Mouse (Mus musculus): Measurements from ENCODE around the gene Lrrc4. TPM values are rescaled to one million over a fixed set of nuclear protein-coding genes. Genes with fewer than 3 reads are reported as not detected.

Lrrc4 gene
- polyA plus RNA-seq, 1 experiment from 2014 or later = 0.87 TPM

DNA sequence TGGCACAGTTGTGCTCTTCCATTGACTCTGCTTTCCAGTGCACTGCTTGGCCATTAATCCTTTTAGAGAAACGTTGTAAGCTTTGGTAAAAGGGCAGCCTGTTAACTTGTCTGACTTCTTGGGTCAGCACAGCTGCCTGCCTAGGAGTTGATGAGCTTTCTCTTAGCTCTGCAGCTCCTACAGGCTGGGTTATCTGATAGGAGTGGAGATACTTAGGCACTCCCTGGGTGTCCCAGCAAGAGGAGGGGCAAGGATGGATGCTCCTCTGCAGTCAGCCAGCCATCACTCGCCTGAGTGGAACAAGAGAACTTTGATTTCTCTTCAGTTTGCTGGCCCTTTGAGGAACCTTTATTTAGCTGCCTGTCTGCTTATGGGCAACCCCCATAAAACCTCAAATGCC is 121.5 kb downstream of the Lrrc4 start:
- Histone ChIP-seq H3K27ac (no peak overlapping the region), H3K9ac (no peak overlapping the region), H3K4me2 (replicated peaks) (no peak overlapping the region), H3K4me3 (no peak overlapping the region), H3K4me1 (peaks cover 15% of the 10 kb centered on the region), H3K36me3 (peaks cover 15% of the 10 kb centered on the region; the same call in 1 of the 2 replicates), H3K27me3 (no peaks in the 10 kb centered on the region), H3K9me3 (no peaks in the 10 kb centered on the region)
- ATAC-seq (ENCODE audit: insufficient number of reproducible peaks, insufficient read depth, low FRiP score, low TSS enrichment) = no peak
- 34% methylated on average over 2 of the region's 2 CpGs for WGBS

DNA sequence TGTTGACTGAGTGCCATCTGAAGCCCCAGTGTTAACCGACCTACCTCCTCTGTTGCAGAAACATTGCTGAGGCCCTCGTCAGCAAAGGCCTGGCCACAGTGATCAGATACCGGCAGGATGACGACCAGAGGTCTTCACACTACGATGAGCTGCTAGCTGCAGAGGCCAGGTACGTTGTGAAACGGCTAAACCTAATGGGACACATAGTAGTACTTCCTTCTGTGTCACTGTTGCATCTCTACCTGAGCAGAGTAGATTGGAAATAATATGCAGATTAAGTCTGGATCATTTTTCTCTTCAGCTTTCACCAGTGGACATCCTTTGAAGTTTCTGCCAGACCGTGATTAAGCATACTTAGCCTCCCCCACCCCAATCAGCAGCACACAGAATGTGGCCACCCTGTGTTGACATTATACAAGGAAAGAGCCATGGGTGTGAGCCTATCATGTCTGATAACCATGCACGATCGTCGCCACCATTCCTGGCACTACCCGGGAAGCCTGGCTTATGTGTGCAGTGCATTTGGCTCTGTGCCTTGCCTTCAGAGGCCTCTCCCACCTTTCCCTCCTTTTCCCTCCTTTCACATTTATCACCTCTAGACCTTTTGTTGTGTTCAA is 124.5 kb downstream of the Lrrc4 start:
- Histone ChIP-seq H3K27me3 (no peaks in the 10 kb centered on the region), H3K4me1 (peaks cover 20% of the 10 kb centered on the region), H3K36me3 (peaks cover 15% of the 10 kb centered on the region; the same call in 1 of the 2 replicates), H3K9ac (no peak overlapping the region), H3K9me3 (no peaks in the 10 kb centered on the region), H3K4me3 (no peak overlapping the region), H3K27ac (no peak overlapping the region), H3K4me2 (replicated peaks) (no peak overlapping the region)
- 85% methylated on average over 12 of the region's 12 CpGs for WGBS
- no peak for ATAC-seq (ENCODE audit: insufficient number of reproducible peaks, insufficient read depth, low FRiP score, low TSS enrichment)

DNA sequence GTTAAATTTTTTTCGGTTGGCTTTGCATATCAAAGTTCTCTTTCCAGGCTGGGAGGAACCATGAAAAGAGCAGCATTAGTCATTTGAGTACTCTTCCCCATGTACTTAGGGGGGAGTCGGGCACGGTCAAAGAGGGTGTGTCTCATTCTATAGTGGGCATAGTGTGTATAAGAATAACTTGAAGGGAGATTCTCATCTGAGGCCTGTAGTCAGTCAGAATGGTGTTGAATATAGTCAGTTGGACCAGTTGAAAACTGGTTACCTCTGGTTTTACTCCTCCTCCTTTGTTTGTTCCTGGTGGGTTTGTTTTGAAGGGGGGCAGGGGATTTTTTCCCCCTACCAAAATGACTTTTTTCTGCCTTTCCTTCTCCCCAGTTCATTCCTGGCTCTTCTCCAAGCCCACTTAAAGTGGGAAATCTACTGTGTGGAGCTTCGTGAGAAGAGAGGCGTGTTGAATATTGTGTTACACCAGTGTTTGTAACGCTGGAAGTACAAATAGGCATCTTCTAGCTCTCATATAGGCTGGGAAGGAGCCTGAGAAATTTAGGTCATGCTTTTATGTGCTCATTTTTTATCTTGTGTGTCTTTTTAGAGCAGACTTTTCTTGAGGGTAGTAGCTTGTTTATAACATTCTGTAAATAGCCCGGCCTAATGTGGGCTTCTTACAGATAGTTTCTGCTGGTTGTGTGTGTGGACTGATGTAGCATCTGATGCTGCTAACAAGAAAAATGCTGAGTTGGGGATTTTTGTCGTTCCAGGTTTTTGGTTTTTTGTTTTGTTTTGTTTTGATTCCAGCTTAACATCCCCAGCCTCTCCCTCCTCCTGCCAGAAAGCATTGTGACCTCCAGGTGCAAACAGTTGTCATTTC is 125.2 kb downstream of the Lrrc4 start:
- 66% methylated on average over 8 of the region's 8 CpGs for WGBS
- Histone ChIP-seq H3K4me2 (replicated peaks) (no peak overlapping the region), H3K9me3 (no peaks in the 10 kb centered on the region), H3K9ac (no peak overlapping the region), H3K27ac (no peak overlapping the region), H3K4me3 (no peak overlapping the region), H3K27me3 (no peaks in the 10 kb centered on the region), H3K4me1 (peaks cover 20% of the 10 kb centered on the region), H3K36me3 (peaks cover 15% of the 10 kb centered on the region; the same call in 1 of the 2 replicates)
- no peak for ATAC-seq (ENCODE audit: insufficient number of reproducible peaks, insufficient read depth, low FRiP score, low TSS enrichment)

DNA sequence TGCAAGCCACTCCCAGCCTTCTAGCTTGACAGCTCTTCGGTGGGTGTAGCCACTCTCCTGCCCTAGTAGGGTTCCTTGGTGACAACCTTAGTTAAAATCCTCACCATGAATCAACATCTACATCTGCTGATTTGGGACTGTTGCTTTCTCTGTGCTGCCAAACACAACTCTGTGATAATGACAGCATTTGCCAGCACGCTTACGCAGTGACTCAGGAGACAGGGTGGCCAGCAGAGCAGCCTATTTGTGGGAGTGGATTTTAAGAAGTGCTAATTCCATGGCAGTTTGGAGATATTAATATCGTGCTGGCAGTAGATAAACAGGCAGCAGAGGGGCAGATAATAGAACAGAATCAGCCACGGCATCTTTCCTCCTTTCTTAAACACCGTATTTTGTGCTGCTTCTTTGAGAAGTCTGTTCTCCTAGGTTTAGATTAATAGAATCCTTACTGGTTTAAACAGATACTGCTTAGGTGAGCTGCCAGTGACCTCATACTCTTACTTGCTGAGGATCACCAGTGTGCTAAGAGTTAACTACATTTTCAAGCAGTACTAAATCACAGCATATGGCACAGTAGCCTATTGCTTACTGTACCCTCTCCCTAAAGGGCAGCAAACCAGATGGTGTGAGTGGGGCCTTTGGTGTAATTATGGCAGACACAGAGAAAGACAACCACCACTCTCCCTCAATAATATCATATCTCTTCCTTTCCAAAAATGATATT is 126.0 kb downstream of the Lrrc4 start:
- Histone ChIP-seq H3K9ac (no peak overlapping the region), H3K9me3 (no peaks in the 10 kb centered on the region), H3K4me3 (no peak overlapping the region), H3K36me3 (peaks cover 15% of the 10 kb centered on the region; the same call in 1 of the 2 replicates), H3K27me3 (no peaks in the 10 kb centered on the region), H3K4me1 (peaks cover 20% of the 10 kb centered on the region), H3K27ac (no peak overlapping the region), H3K4me2 (replicated peaks) (no peak overlapping the region)
- ATAC-seq (ENCODE audit: insufficient number of reproducible peaks, insufficient read depth, low FRiP score, low TSS enrichment) = no peak
- 84% methylated on average over 6 of the region's 6 CpGs for WGBS

DNA sequence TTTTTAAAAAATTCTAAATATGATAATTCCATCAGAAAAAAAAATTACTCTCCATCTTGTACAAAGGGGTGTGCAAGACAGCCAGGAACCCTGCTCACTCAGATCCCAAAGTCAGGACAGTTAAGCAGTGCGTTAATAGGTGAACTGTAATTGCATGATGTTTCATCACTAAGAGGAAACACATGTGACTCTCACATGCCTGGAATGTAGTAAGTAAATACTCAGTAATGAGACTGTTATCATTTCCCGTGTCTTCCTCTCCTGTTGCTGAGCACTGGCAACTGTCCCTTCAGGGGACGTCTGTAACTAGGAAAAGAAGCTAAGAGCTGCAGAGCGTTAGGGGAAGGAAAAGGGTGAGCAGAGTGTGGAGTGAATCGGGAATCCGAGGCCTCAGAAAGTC is 126.9 kb downstream of the Lrrc4 start:
- WGBS = 21% methylated on average over 6 of the region's 6 CpGs
- Histone ChIP-seq H3K4me1 (peaks cover 20% of the 10 kb centered on the region), H3K27ac (no peak overlapping the region), H3K9me3 (no peaks in the 10 kb centered on the region), H3K4me3 (no peak overlapping the region), H3K9ac (no peak overlapping the region), H3K27me3 (no peaks in the 10 kb centered on the region), H3K4me2 (replicated peaks) (no peak overlapping the region), H3K36me3 (peaks cover 15% of the 10 kb centered on the region; the same call in 1 of the 2 replicates)
- ATAC-seq (ENCODE audit: insufficient number of reproducible peaks, insufficient read depth, low FRiP score, low TSS enrichment) = no peak

DNA sequence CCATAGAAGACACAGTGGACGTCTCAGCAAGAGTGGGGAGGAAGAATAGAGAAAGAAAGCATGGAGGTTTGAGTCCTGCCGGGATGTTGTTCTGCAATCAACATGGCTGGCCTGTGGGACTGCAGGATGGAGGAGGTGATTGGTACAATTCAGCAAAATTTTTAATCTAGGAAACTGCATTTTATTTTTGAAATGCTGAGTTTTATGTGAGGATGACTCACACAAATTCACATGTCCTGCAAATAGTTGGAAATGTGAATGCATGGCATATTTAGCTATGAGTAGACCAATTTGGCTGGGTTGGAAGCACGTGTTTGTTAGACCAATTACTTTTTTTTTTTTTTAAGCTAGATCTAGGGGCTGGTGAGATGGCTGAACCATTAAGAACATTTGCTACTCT is 134.3 kb downstream of the Lrrc4 start:
- no peak overlapping the region for H3K4me2 ChIP-seq (replicated peaks)
- H3K9ac ChIP-seq = no peak overlapping the region
- H3K27ac ChIP-seq = no peak overlapping the region
- 82% methylated on average over 3 of the region's 3 CpGs for WGBS
- H3K9me3 ChIP-seq = no peaks in the 10 kb centered on the region
- H3K4me3 ChIP-seq = no peak overlapping the region
- 0 out of 2 replicates have a peak, but pooled peaks cover 4% of the 10 kb centered on the region for H3K4me1 ChIP-seq
- no peak for ATAC-seq (ENCODE audit: insufficient number of reproducible peaks, insufficient read depth, low FRiP score, low TSS enrichment)
- H3K36me3 ChIP-seq = 0 out of 2 replicates have a peak, but pooled peaks cover 6% of the 10 kb centered on the region
- no peaks in the 10 kb centered on the region for H3K27me3 ChIP-seq

DNA sequence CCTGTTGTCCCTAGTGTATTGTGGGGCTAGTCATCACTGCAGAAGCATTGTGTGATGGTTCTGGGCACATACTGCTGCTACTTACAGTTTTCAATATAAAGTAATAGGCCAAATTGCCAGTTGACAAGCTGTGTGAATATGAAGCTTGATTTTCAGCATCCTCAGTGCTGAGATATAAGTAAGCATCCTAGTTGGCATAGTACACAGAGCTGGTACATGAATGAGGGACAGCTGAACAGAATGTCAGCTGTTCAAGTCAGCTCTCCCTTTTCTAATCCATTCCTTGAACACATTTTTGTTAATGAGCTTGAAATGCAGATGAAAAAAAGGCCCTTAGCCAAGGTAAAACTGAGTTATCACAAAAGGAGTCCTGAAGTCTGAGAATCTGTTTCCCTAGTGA is 138.9 kb downstream of the Lrrc4 start:
- no peaks in the 10 kb centered on the region for H3K9me3 ChIP-seq
- H3K4me3 ChIP-seq = no peak overlapping the region
- no peak overlapping the region for H3K9ac ChIP-seq
- ATAC-seq (ENCODE audit: insufficient number of reproducible peaks, insufficient read depth, low FRiP score, low TSS enrichment) = no peak
- 0 out of 2 replicates have a peak, but pooled peaks cover 4% of the 10 kb centered on the region for H3K4me1 ChIP-seq
- no peaks in the 10 kb centered on the region for H3K27me3 ChIP-seq
- H3K36me3 ChIP-seq = 0 out of 2 replicates have a peak, but pooled peaks cover 6% of the 10 kb centered on the region
- no peak overlapping the region for H3K4me2 ChIP-seq (replicated peaks)
- H3K27ac ChIP-seq = no peak overlapping the region

DNA sequence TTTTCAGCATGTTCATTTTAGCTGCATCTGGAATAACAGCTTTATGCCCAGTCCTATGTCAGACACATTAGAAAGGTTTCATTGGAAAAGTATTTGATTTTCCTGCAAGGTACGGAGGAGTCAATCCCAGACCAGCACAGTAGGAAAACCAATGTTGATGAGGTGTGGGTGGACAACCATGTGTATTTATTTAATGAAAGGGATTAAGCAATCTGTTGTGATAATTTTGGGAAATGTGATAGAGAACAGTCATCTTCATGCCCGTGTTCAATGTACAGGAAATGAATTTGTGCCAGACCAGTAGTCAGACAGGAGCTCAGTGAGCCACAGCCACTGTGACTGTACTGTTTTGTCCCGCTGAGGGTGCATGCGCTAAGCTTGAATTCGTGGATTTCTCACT is 143.8 kb downstream of the Lrrc4 start:
- H3K27me3 ChIP-seq = no peaks in the 10 kb centered on the region
- no peak overlapping the region for H3K4me3 ChIP-seq
- no peak overlapping the region for H3K27ac ChIP-seq
- no peak for ATAC-seq (ENCODE audit: insufficient number of reproducible peaks, insufficient read depth, low FRiP score, low TSS enrichment)
- H3K4me2 ChIP-seq (replicated peaks) = no peak overlapping the region
- no peaks in the 10 kb centered on the region for H3K36me3 ChIP-seq
- no peaks in the 10 kb centered on the region for H3K9me3 ChIP-seq
- no peak overlapping the region for H3K9ac ChIP-seq
- no peaks in the 10 kb centered on the region for H3K4me1 ChIP-seq
- 83% methylated on average over 5 of the region's 5 CpGs for WGBS

DNA sequence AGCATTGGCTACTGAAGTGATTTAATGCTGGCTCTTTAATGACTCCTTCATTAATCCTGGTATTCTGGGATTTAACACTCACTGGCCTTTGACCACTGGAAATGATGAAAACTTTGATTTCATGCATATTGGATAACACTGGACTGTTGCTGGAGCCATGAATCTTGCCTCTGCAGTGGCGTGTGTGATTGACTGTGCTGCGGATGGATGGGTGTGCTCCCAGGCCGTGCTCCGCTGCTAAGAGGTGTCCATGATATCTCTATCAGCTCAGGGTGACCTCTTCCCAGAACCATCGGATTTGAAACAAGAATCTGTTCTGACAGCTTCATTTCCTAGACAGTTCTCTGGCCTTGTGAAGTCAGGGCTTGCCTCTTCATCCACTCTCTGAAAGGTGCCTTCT is 145.8 kb downstream of the Lrrc4 start:
- 87% methylated on average over 5 of the region's 5 CpGs for WGBS
- H3K4me1 ChIP-seq = no peaks in the 10 kb centered on the region
- no peak overlapping the region for H3K27ac ChIP-seq
- H3K4me3 ChIP-seq = no peak overlapping the region
- H3K9ac ChIP-seq = no peak overlapping the region
- no peaks in the 10 kb centered on the region for H3K36me3 ChIP-seq
- no peak for ATAC-seq (ENCODE audit: insufficient number of reproducible peaks, insufficient read depth, low FRiP score, low TSS enrichment)
- H3K9me3 ChIP-seq = no peaks in the 10 kb centered on the region
- no peak overlapping the region for H3K4me2 ChIP-seq (replicated peaks)
- no peaks in the 10 kb centered on the region for H3K27me3 ChIP-seq

DNA sequence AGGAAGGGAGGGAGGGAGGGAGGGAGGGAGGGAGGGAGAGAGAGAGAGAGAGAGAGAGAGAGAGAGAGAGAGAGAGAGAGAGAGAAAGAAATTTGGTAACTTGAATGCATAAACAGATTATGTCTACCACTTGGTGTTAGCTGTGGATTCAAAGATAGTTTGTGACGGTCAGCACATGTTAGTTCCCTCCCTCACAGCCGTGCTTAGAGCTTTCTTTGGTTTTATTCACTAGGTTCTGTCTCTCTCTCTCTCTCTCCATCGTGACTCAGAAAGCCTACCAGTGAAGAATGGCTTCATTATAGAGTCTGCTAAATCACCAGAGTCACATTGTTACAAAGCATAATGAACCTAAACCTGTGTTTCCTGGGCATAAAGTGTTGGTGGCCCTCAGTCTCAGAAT is 146.5 kb downstream of the Lrrc4 start:
- Histone ChIP-seq H3K4me1 (no peaks in the 10 kb centered on the region), H3K27ac (no peak overlapping the region), H3K9me3 (no peaks in the 10 kb centered on the region), H3K4me2 (replicated peaks) (no peak overlapping the region), H3K27me3 (no peaks in the 10 kb centered on the region), H3K9ac (no peak overlapping the region), H3K36me3 (no peaks in the 10 kb centered on the region), H3K4me3 (no peak overlapping the region)
- WGBS = 59% methylated on average over 3 of the region's 3 CpGs
- no peak for ATAC-seq (ENCODE audit: insufficient number of reproducible peaks, insufficient read depth, low FRiP score, low TSS enrichment)

DNA sequence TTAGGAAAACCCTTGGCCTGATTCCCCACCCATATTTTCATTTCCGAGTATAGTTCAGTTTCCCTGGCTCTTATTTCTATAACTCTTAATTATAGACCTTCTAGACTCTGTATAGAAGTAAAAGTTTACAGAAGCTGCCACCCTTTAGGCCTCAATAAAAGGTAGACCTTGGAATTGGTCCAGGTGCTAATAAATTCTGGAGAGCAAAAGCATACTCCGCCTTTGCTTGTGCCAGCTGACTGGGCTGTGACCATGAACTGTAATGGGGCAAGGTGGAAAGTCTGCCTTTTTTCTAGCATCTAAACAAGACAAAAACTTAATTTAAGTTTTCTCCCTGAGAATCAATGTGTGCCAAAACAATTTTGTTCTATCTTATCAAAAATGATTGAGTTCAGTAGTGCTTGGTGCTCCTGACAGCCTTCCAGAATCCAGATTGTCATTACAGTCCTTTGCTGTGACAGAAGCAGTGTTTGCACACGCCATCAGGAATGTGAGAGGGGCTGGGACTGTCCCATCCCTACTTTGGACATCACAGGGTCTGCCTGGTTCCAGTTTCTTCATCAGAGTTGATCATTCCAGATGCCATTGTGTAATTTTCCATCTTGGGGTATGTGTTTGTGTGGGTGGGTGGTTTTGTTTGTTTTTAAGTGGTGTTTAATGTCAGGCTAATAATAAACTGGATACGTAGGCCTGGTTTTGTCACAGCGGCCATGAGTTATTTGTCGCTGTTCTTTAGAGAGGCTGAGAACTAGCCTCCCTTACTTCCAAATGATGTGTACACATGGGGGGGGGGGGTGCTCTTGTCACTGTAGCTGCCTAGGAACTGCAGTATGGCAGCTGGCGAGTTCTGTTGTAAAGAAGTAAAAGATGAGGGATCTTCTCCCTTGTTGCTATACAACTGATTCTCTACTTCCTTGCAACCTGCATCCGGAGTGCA is 149.8 kb downstream of the Lrrc4 start:
- no peak for ATAC-seq (ENCODE audit: insufficient number of reproducible peaks, insufficient read depth, low FRiP score, low TSS enrichment)
- H3K27ac ChIP-seq = no peak overlapping the region
- H3K4me1 ChIP-seq = no peaks in the 10 kb centered on the region
- H3K27me3 ChIP-seq = no peaks in the 10 kb centered on the region
- no peaks in the 10 kb centered on the region for H3K9me3 ChIP-seq
- no peaks in the 10 kb centered on the region for H3K36me3 ChIP-seq
- WGBS = 89% methylated on average over 8 of the region's 8 CpGs
- no peak overlapping the region for H3K9ac ChIP-seq
- no peak overlapping the region for H3K4me3 ChIP-seq
- H3K4me2 ChIP-seq (replicated peaks) = no peak overlapping the region

Data from embryonic facial prominence, embryonic 12.5 days (tissue).